Mouse (Mus musculus): Measurements from ENCODE around the gene Fkbp10.

Fkbp10 gene

GRCm38 (mm10) chr11:100398517-100398916 is 17.0 kb upstream of the Fkbp10 start:
- POLR2A ChIA-PET = interaction anchor here (0.9 to 19.0 kb wide), 21 partner anchors 9 to 541 kb away, joined by 3 to 626 read pairs (median 32); partner anchors contain the start of genes Eif1 (in 2 of the 4), Fkbp10 (in 2 of the 4), Hap1 (in 2 of the 4) and P3h4 (in 2 of the 4)

GRCm38 (mm10) chr11:100399320-100399719 is 16.2 kb upstream of the Fkbp10 start:
- CTCF ChIA-PET = interaction anchor here in 3 of 4 experiments (0.6 to 1.7 kb wide), 6 partner anchors 8 to 26 kb away, joined by 3 to 8 read pairs (median 4); partner anchors contain the start of gene P3h4 (in 1 of the 3)

More at GRCm38 (mm10) chr11:100398517-100398916, 17.0 kb upstream of the Fkbp10 start:
- CTCF ChIA-PET = interaction anchor here in 1 of 4 experiments (2.6 kb wide), 1 partner anchor 10 kb away, joined by 23 read pairs; no protein-coding TSS in a partner anchor

GRCm38 (mm10) chr11:100399727-100400538 is 15.6 kb upstream of the Fkbp10 start:
- ChIA-PET CTCF (interaction anchor here (0.6 to 1.7 kb wide), 13 partner anchors 8 to 143 kb away, joined by 3 to 9 read pairs (median 3); partner anchors contain the start of genes Klhl11 (in 1 of the 4) and P3h4 (in 1 of the 4)), POLR2A (interaction anchor here (0.6 to 3.6 kb wide), 33 partner anchors 8 to 409 kb away, joined by 3 to 15 read pairs (median 6); partner anchors contain the start of genes Eif1 (in 3 of the 4), Acly (in 2 of the 4), Hap1 (in 2 of the 4) and P3h4 (in 2 of the 4))

More at GRCm38 (mm10) chr11:100399320-100399719, 16.2 kb upstream of the Fkbp10 start:
- POLR2A ChIA-PET = interaction anchor here in 3 of 4 experiments (0.6 to 3.6 kb wide), 19 partner anchors 8 to 410 kb away, joined by 3 to 15 read pairs (median 6); partner anchors contain the start of genes P3h4 (in 2 of the 3), Acly (in 1 of the 3), Eif1 (in 1 of the 3) and Fkbp10 (in 1 of the 3)

- POLR2A ChIA-PET = interaction anchor here (0.6 to 3.6 kb wide), 27 partner anchors 7 to 127 kb away, joined by 3 to 15 read pairs (median 7); partner anchors contain the start of genes Eif1 (in 3 of the 4), Acly (in 2 of the 4), Hap1 (in 2 of the 4) and P3h4 (in 2 of the 4)
- CTCF ChIA-PET = interaction anchor here (0.6 to 1.7 kb wide), 9 partner anchors 9 to 1860 kb away, joined by 3 to 6 read pairs (median 3); partner anchors contain the start of genes Klhl11 (in 1 of the 4) and P3h4 (in 1 of the 4)
Observed at GRCm38 (mm10) chr11:100400842-100401241, 14.7 kb upstream of the Fkbp10 start.

- POLR2A ChIA-PET = interaction anchor here in 2 of 4 experiments (0.8 to 3.6 kb wide), 11 partner anchors 8 to 216 kb away, joined by 3 to 15 read pairs (median 4); partner anchors contain the start of genes Acly (in 1 of the 2) and Eif1 (in 1 of the 2)
- CTCF ChIA-PET = interaction anchor here in 2 of 4 experiments (0.5 to 1.4 kb wide), 4 partner anchors 9 to 79 kb away, joined by 3 to 6 read pairs (median 3); no protein-coding TSS in a partner anchor
Observed at GRCm38 (mm10) chr11:100402240-100402639, 13.3 kb upstream of the Fkbp10 start.

GRCm38 (mm10) chr11:100402682-100403081 is 12.8 kb upstream of the Fkbp10 start:
- ChIA-PET CTCF (interaction anchor here in 2 of 4 experiments (1.0 to 1.1 kb wide), 2 partner anchors 9 to 11 kb away, joined by 3 read pairs; no protein-coding TSS in a partner anchor), POLR2A (interaction anchor here in 2 of 4 experiments (0.9 to 3.6 kb wide), 9 partner anchors 8 to 216 kb away, joined by 3 to 15 read pairs (median 4); partner anchors contain the start of genes Acly (in 1 of the 2) and Eif1 (in 1 of the 2))

GRCm38 (mm10) chr11:100403445-100404134 is 11.9 kb upstream of the Fkbp10 start:
- CTCF ChIA-PET = interaction anchor here in 1 of 4 experiments (1.3 kb wide), 1 partner anchor 9 kb away, joined by 3 read pairs; no protein-coding TSS in a partner anchor

GRCm38 (mm10) chr11:100404456-100405074 is 10.9 kb upstream of the Fkbp10 start:
- ChIA-PET CTCF (interaction anchor here in 1 of 4 experiments (1.3 kb wide), 1 partner anchor 10 kb away, joined by 3 read pairs; no protein-coding TSS in a partner anchor), POLR2A (interaction anchor here in 2 of 4 experiments (0.7 to 2.5 kb wide), 3 partner anchors 14 to 82 kb away, joined by 3 to 6 read pairs (median 4); no protein-coding TSS in a partner anchor)

More at GRCm38 (mm10) chr11:100403445-100404134, 11.9 kb upstream of the Fkbp10 start:
- POLR2A ChIA-PET = interaction anchor here in 2 of 4 experiments (0.5 to 2.5 kb wide), 5 partner anchors 12 to 102 kb away, joined by 3 to 6 read pairs (median 3); partner anchors contain the start of gene Fkbp10 (in 1 of the 2)

- POLR2A ChIA-PET = interaction anchor here in 3 of 4 experiments (0.5 to 5.1 kb wide), 11 partner anchors 9 to 86 kb away, joined by 3 to 48 read pairs (median 4); partner anchors contain the start of gene Jup (in 3 of the 3)
- CTCF ChIA-PET = interaction anchor here in 1 of 4 experiments (0.7 to 1.5 kb wide), 2 partner anchors 8 to 11 kb away, joined by 3 read pairs; partner anchors contain the start of gene P3h4
Observed at GRCm38 (mm10) chr11:100406273-100406672, 9.2 kb upstream of the Fkbp10 start.

- CTCF ChIA-PET = interaction anchor here in 3 of 4 experiments (0.8 to 2.9 kb wide), 13 partner anchors 10 to 305 kb away, joined by 3 to 29 read pairs (median 5); partner anchors contain the start of genes Jup (in 1 of the 3) and Kat2a (in 1 of the 3)
- POLR2A ChIA-PET = interaction anchor here (0.8 to 5.1 kb wide), 19 partner anchors 10 to 120 kb away, joined by 3 to 48 read pairs (median 7); partner anchors contain the start of genes Jup (in 3 of the 4), Hap1 (in 2 of the 4), Acly (in 1 of the 4) and Eif1 (in 1 of the 4)
Observed at GRCm38 (mm10) chr11:100406995-100407705, 8.3 kb upstream of the Fkbp10 start.

GRCm38 (mm10) chr11:100408076-100408834 is 7.2 kb upstream of the Fkbp10 start:
- POLR2A ChIA-PET = interaction anchor here (0.7 to 5.1 kb wide), 46 partner anchors 8 to 119 kb away, joined by 3 to 48 read pairs (median 5); partner anchors contain the start of genes Jup (in 4 of the 4), Acly (in 2 of the 4), Eif1 (in 2 of the 4) and Hap1 (in 2 of the 4)
- CTCF ChIA-PET = interaction anchor here (0.6 to 2.9 kb wide), 57 partner anchors 8 to 547 kb away, joined by 3 to 29 read pairs (median 4); partner anchors contain the start of genes Jup (in 2 of the 4), Acly (in 1 of the 4), Kat2a (in 1 of the 4) and Klhl10 (in 1 of the 4)

GRCm38 (mm10) chr11:100408835-100409462 is 6.5 kb upstream of the Fkbp10 start:
- CTCF ChIA-PET = interaction anchor here (0.6 to 2.9 kb wide), 33 partner anchors 8 to 546 kb away, joined by 3 to 29 read pairs (median 5); partner anchors contain the start of genes Jup (in 2 of the 4) and Klhl11 (in 1 of the 4)
- POLR2A ChIA-PET = interaction anchor here (0.9 to 5.1 kb wide), 29 partner anchors 9 to 119 kb away, joined by 3 to 48 read pairs (median 6); partner anchors contain the start of genes Jup (in 3 of the 4), Eif1 (in 2 of the 4), Acly (in 1 of the 4) and Hap1 (in 1 of the 4)

- ChIA-PET POLR2A (interaction anchor here in 1 of 4 experiments (1.4 to 5.1 kb wide), 3 partner anchors 8 to 13 kb away, joined by 4 to 48 read pairs (median 4); partner anchors contain the start of gene Jup), CTCF (interaction anchor here in 2 of 4 experiments (0.6 to 2.9 kb wide), 3 partner anchors 9 to 16 kb away, joined by 3 to 18 read pairs (median 4); partner anchors contain the start of gene Jup (in 1 of the 2))
Observed at GRCm38 (mm10) chr11:100409686-100410085, 5.8 kb upstream of the Fkbp10 start.

GRCm38 (mm10) chr11:100411736-100412135 is 3.8 kb upstream of the Fkbp10 start:
- POLR2A ChIA-PET = interaction anchor here (0.7 to 6.7 kb wide), 8 partner anchors 14 to 91 kb away, joined by 3 to 81 read pairs (median 5); partner anchors contain the start of genes Eif1 (in 1 of the 4) and Jup (in 1 of the 4)
- CTCF ChIA-PET = interaction anchor here in 1 of 4 experiments (0.6 kb wide), 1 partner anchor 14 kb away, joined by 3 read pairs; the partner anchor contains the start of gene Jup

Measured in embryonic stem cell, embryonic (primary cell).